Mouse (Mus musculus): ENCODE results near the gene Cops6.
A peak's percentile ranks its signal among the peaks of the same experiment; 100 is the strongest.

Gene Cops6

DNA sequence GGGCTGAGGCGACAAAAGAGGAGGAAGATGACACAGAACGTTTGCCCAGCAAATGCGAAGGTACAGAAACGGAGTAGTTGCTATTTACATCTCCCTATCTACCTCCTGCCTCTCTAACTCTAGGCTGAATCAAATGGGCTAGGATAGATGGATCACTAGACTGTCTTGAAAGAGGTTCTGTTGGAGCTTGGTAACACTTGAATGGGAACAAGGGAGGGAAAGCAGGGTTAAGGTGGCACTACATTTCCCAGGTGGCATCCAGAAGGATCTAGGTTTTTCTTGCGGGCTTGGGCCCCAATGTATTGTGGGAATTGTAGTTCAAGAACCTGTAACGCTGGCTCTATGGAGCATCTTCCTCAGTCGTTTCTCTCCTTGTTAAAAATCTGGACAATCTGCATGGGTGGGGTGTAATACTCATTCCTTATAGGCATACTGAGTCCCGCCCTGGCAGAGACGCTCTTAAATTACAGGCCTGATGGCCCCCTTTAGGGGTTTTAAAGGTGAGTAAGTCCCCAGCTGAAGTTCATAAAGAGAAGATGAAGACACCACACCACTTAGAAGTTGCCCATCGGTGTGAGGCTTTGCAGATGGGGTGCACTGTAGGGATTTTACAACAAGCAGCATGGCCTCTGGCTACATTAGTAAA lies 26.9 kb downstream of the Cops6 start:
- DNase-seq (ENCODE audit: low read depth), result peak; percentile 66

- peak; percentile 80 for DNase-seq (ENCODE audit: low read depth)
Observed at GRCm38 (mm10) chr5:138193771-138194727, 33.2 kb downstream of the Cops6 start, which contains the start of gene Mblac1. Mblac1 (plus strand) TSS chr5:138194314.

GRCm38 (mm10) chr5:138194755-138195345 lies 34.0 kb downstream of the Cops6 start:
- no peak for DNase-seq (ENCODE audit: low read depth)

GRCm38 (mm10) chr5:138195463-138195862 lies 34.6 kb downstream of the Cops6 start:
- DNase-seq (ENCODE audit: low read depth), result no peak

GRCm38 (mm10) chr5:138199576-138199975 lies 38.7 kb downstream of the Cops6 start:
- DNase-seq (ENCODE audit: low read depth), result no peak

GRCm38 (mm10) chr5:138202086-138202485 lies 41.2 kb downstream of the Cops6 start:
- DNase-seq (ENCODE audit: low read depth), result no peak

- no peak for DNase-seq (ENCODE audit: low read depth)
Observed at GRCm38 (mm10) chr5:138207253-138207652, 46.4 kb downstream of the Cops6 start.

DNA sequence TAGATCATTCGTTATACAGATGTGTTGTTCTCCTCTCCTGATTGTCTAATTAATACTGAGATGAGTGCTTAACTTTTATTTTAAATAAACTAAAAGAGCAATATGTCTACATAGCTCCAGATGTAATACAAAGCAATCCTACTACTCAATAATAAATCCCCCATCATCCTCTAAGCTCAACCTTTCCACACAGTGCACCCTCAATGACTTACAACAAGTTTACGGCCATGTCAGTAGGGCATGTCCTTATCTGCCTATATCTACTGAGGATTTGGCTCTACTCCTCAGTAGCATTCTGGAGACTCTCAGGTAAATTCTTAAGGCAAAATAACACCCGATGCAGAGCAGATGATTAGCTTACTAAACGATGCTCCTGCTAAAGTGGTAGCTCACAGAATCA lies 47.0 kb downstream of the Cops6 start:
- no peak for DNase-seq (ENCODE audit: low read depth)
